8 mouse cellular contexts compared by ENCODE assay signal in genomic region chr2:181714903-181715326, GRCm38 (mm10). TPM values are rescaled to one million over a fixed set of nuclear protein-coding genes. Genes with fewer than 3 reads are reported as not detected.
A peak's percentile ranks its signal among the peaks of the same experiment; 100 is the strongest.
DNase-seq lines count a peak whose midpoint lies in the region; ATAC-seq and TF ChIP-seq lines count a peak whose summit lies in the region.

Oprl1 (plus strand) TSS chr2:181715016.

- no peak within 1 kb of the TSS for H3K9ac ChIP-seq in MEL (ENCODE audit: control insufficient read depth, low read depth, low read length, poor library complexity, severe bottlenecking)
- H3K9ac ChIP-seq in forebrain, embryonic 15.5 days (replicated peaks) = peak within 1 kb of the TSS; percentile 65
- H3K9ac ChIP-seq in midbrain, embryonic 14.5 days (replicated peaks; ENCODE audit: low read length) = peak within 1 kb of the TSS; percentile 59

- 0 out of 2 replicates have a peak, but pooled peaks have one; percentile 45 for ATAC-seq in cerebellum, adult (ENCODE audit: insufficient number of reproducible peaks, low FRiP score, low TSS enrichment)
- ATAC-seq in forebrain, embryonic 15.5 days (replicated peaks) = peak; percentile 85
- ATAC-seq in midbrain, embryonic 14.5 days (ENCODE audit: low FRiP score, low TSS enrichment) = peak; percentile 79

- peak within 1 kb of the TSS; percentile 54 for H3K4me2 ChIP-seq in forebrain, embryonic 15.5 days (replicated peaks)
- peak within 1 kb of the TSS; percentile 73 for H3K4me2 ChIP-seq in midbrain, embryonic 14.5 days (ENCODE audit: low read length)

- no peaks in the 10 kb centered on the region for H3K9me3 ChIP-seq in MEL (replicated peaks; ENCODE audit: insufficient read depth, low read length)
- no peaks in the 10 kb centered on the region for H3K9me3 ChIP-seq in forebrain, embryonic 15.5 days
- H3K9me3 ChIP-seq in midbrain, embryonic 14.5 days (ENCODE audit: control insufficient read depth, low read length) = no peaks in the 10 kb centered on the region

- 0% methylated on average over 7 of the region's 7 CpGs for WGBS in forebrain, embryonic 15.5 days
- 1% methylated on average over 7 of the region's 7 CpGs for WGBS in midbrain, embryonic 14.5 days

- no peaks in the 10 kb centered on the region for H3K27me3 ChIP-seq in MEL (ENCODE audit: control insufficient read depth in 1 of 2, insufficient read depth in 2 of 2, low read length in 2 of 2)
- H3K27me3 ChIP-seq in forebrain, embryonic 15.5 days = no peaks in the 10 kb centered on the region
- no peaks in the 10 kb centered on the region for H3K27me3 ChIP-seq in midbrain, embryonic 14.5 days (ENCODE audit: control insufficient read depth, insufficient read depth, low read length)

- 0 out of 4 replicates have a peak, but pooled peaks cover 0 to 2% of the 10 kb centered on the region in 2 experiments for H3K36me3 ChIP-seq in MEL (ENCODE audit: control insufficient read depth in 1 of 2, insufficient read depth in 2 of 2, low read length in 2 of 2)
- H3K36me3 ChIP-seq in forebrain, embryonic 15.5 days = peaks cover 14% of the 10 kb centered on the region
- H3K36me3 ChIP-seq in midbrain, embryonic 14.5 days (ENCODE audit: control insufficient read depth, insufficient read depth, low read length) = peaks cover 21% of the 10 kb centered on the region

- 0 out of 4 replicates have a peak, but pooled peaks have one; percentile 5 to 7 for TF ChIP-seq EP300 in MEL (IDR thresholded peaks at IDR 0.05; ENCODE audit: low read depth in 1 of 2, low read length in 2 of 2)

- intact Hi-C loops in gastrocnemius, adult 2 months (cut with DNase I) = no loop called here

- no peak within 1 kb of the TSS for H3K27ac ChIP-seq in MEL (ENCODE audit: control insufficient read depth, low read depth, low read length)
- H3K27ac ChIP-seq in forebrain, embryonic 15.5 days (replicated peaks) = peak within 1 kb of the TSS; percentile 87
- H3K27ac ChIP-seq in midbrain, embryonic 14.5 days (replicated peaks; ENCODE audit: low read depth, low read length) = peak within 1 kb of the TSS; percentile 94
- H3K27ac ChIP-seq in gastrocnemius, adult 2 months = no peak within 1 kb of the TSS

- TF ChIP-seq POLR2A in MEL (IDR thresholded peaks at IDR 0.05; ENCODE audit: control insufficient read depth in 1 of 2, insufficient read depth in 1 of 2, low read depth in 1 of 2, low read length in 2 of 2, poor library complexity in 1 of 2) = no peak

- peak within 1 kb of the TSS in 1 of 2 experiments; percentile 15; a peak in 1 of 4 replicates for H3K4me3 ChIP-seq in MEL (ENCODE audit: control insufficient read depth in 1 of 2, insufficient read depth in 1 of 2, low read depth in 2 of 2, low read length in 2 of 2)
- H3K4me3 ChIP-seq in forebrain, embryonic 15.5 days = peak within 1 kb of the TSS; percentile 50
- H3K4me3 ChIP-seq in midbrain, embryonic 14.5 days (replicated peaks; ENCODE audit: low read depth, low read length) = peak within 1 kb of the TSS; percentile 54
- no peak within 1 kb of the TSS for H3K4me3 ChIP-seq in gastrocnemius, adult 2 months

- DNase-seq in cerebellum, adult 11 months = no peak
- peak; percentile 72 for DNase-seq in MEL (ENCODE audit: low read depth, low spot score)
- DNase-seq in layer of hippocampus, postnatal 36 days = peak; percentile 54 to 58
- peak; percentile 88 for DNase-seq in midbrain, embryonic 14.5 days
- no peak for DNase-seq in natural killer cell, adult 2 months (ENCODE audit: low spot score in 2 of 2)
- no peak for DNase-seq in gastrocnemius, adult 2 months

- no peak for TF ChIP-seq CTCF in MEL (IDR thresholded peaks at IDR 0.05 in 2 of 3, conservative IDR thresholded peaks at IDR 0.05 in 1 of 3; ENCODE audit: control insufficient read depth in 1 of 3, insufficient read depth in 1 of 3, low read depth in 2 of 3, low read length in 3 of 3, poor library complexity in 1 of 3, severe bottlenecking in 1 of 3)
- no peak for TF ChIP-seq CTCF in gastrocnemius, adult 2 months (IDR thresholded peaks at IDR 0.05)

- TF ChIP-seq RAD21 in MEL (IDR thresholded peaks at IDR 0.05; ENCODE audit: low read depth, low read length) = no peak

- no peaks in the 10 kb centered on the region for H3K79me2 ChIP-seq in MEL (ENCODE audit: control insufficient read depth, insufficient read depth, low read length, poor library complexity)

- peaks cover 2 to 10% of the 10 kb centered on the region in 2 experiments; a peak in 2 of 4 replicates for H3K4me1 ChIP-seq in MEL (ENCODE audit: control insufficient read depth in 1 of 2, insufficient read depth in 2 of 2, low read length in 2 of 2)
- peaks cover 42% of the 10 kb centered on the region for H3K4me1 ChIP-seq in forebrain, embryonic 15.5 days
- peaks cover 41% of the 10 kb centered on the region for H3K4me1 ChIP-seq in midbrain, embryonic 14.5 days (ENCODE audit: control insufficient read depth, insufficient read depth, low read length)

TF ChIP-seq in MEL, 35 proteins besides CTCF, POLR2A, EP300 and RAD21:
- TF ChIP-seq NRF1 (IDR thresholded peaks at IDR 0.05; ENCODE audit: insufficient read depth, low read depth, low read length, poor library complexity, severe bottlenecking) (peak; percentile 31; the same call in 1 of the 2 replicates), ZNF384 (IDR thresholded peaks at IDR 0.05; ENCODE audit: low read depth, low read length) (peak; percentile 94), GATA1 (IDR thresholded peaks at IDR 0.05; ENCODE audit: low read depth, low read length) (peak; percentile 12; the same call in 1 of the 2 replicates), MXI1 (IDR thresholded peaks at IDR 0.05; ENCODE audit: low read depth, low read length) (no peak)

RNA-seq across cellular contexts. Expression of gene Oprl1, which starts in this region (rescaled TPM):
- 0.04 TPM in 1 of 2 replicates, not detected in the other for total RNA-seq in MEL (2012; rRNA removed)
- under 1 TPM in 1 of 2 experiments, not detected in 1; 0.25 TPM for polyA plus RNA-seq in MEL (2012; ENCODE audit: insufficient read depth in 1 of 2, insufficient read length in 2 of 2, low read depth in 1 of 2, low replicate concordance in 2 of 2, missing spikeins in 1 of 2)
- polyA plus RNA-seq in forebrain, embryonic 15.5 days (2015; fragmentation: Nextera tagmentation; extraction: Ambion mirVana) = 47.6 and 54.1 TPM in 2 replicates
- total RNA-seq in layer of hippocampus, postnatal 36 days (2021) = 10 to 100 TPM; 47.7 to 56.7 TPM
- 105 and 110 TPM in 2 replicates for polyA plus RNA-seq in midbrain, embryonic 14.5 days (2014; fragmentation: Nextera tagmentation; extraction: Ambion mirVana)
- not detected for total RNA-seq in gastrocnemius, adult 2 months (2021)

Comparison
In these comparisons a context has a peak if more than half of its experiments do, and no peak if none do; other contexts are left out.
1. RNA of gene Oprl1 (total RNA-seq): 47.7 to 56.7 TPM in layer of hippocampus, postnatal 36 days; not detected in gastrocnemius, adult 2 months and 0.04 TPM in MEL; every median in the first group is over 10 times any median in the second.
2. RNA of gene Oprl1 (polyA plus RNA-seq): 105 to 110 TPM in midbrain, embryonic 14.5 days and 47.6 to 54.1 TPM in forebrain, embryonic 15.5 days; 0.25 TPM in MEL; every median in the first group is over 10 times any median in the second.
3. Peak in DNase-seq in MEL; RNA of the gene not detected or under 1 TPM.
4. DNase-seq: peak in layer of hippocampus, postnatal 36 days (2 of 2) and midbrain, embryonic 14.5 days (single experiment); none in cerebellum, adult 11 months (single experiment), natural killer cell, adult 2 months (0 of 2) and gastrocnemius, adult 2 months (single experiment).
5. H3K27ac ChIP-seq: peak in forebrain, embryonic 15.5 days (single experiment) and midbrain, embryonic 14.5 days (single experiment); none in MEL (single experiment) and gastrocnemius, adult 2 months (single experiment).
6. Peak in every context shown above with its lines, with median percentiles within 50 percentile points of each other: ATAC-seq.